ENCODE assay signal across 7 mouse cellular contexts in genomic region chr1:154149431-154150143, GRCm38 (mm10). TPM values are rescaled to one million over a fixed set of nuclear protein-coding genes. Genes with fewer than 3 reads are reported as not detected.
DNase-seq lines count a peak whose midpoint lies in the region; ATAC-seq and TF ChIP-seq lines count a peak whose summit lies in the region.

No protein-coding gene starts in this region.

- no peak overlapping the region for H3K9ac ChIP-seq in kidney, postnatal 0 days (ENCODE audit: low read depth, low read length)
- no peak overlapping the region for H3K9ac ChIP-seq in embryonic facial prominence, embryonic 13.5 days
- H3K9ac ChIP-seq in forebrain, embryonic 13.5 days = no peak overlapping the region; the same call in 1 of the 2 replicates
- H3K9ac ChIP-seq in midbrain, embryonic 13.5 days (replicated peaks) = no peak overlapping the region

- no peaks in the 10 kb centered on the region for H3K27me3 ChIP-seq in kidney, postnatal 0 days (ENCODE audit: insufficient read depth, low read length)
- H3K27me3 ChIP-seq in embryonic facial prominence, embryonic 13.5 days = no peaks in the 10 kb centered on the region
- H3K27me3 ChIP-seq in forebrain, embryonic 13.5 days = no peaks in the 10 kb centered on the region
- H3K27me3 ChIP-seq in midbrain, embryonic 13.5 days = no peaks in the 10 kb centered on the region

- H3K4me1 ChIP-seq in kidney, postnatal 0 days (replicated peaks; ENCODE audit: insufficient read depth, low read length) = peaks cover 13% of the 10 kb centered on the region; the same call in 1 of the 2 replicates
- H3K4me1 ChIP-seq in embryonic facial prominence, embryonic 13.5 days = peaks cover 17% of the 10 kb centered on the region
- H3K4me1 ChIP-seq in forebrain, embryonic 13.5 days = peaks cover 10% of the 10 kb centered on the region
- H3K4me1 ChIP-seq in midbrain, embryonic 13.5 days (replicated peaks) = peaks cover 9% of the 10 kb centered on the region

- no peak overlapping the region for H3K4me3 ChIP-seq in kidney, postnatal 0 days (replicated peaks; ENCODE audit: low read depth, low read length)
- no peak overlapping the region for H3K4me3 ChIP-seq in embryonic facial prominence, embryonic 13.5 days
- H3K4me3 ChIP-seq in forebrain, embryonic 13.5 days = no peak overlapping the region
- H3K4me3 ChIP-seq in midbrain, embryonic 13.5 days (replicated peaks) = no peak overlapping the region

- 25% methylated on average over 1 of the region's 1 CpGs for WGBS in kidney, postnatal 0 days
- 56% methylated on average over 1 of the region's 1 CpGs for WGBS in embryonic facial prominence, embryonic 13.5 days
- WGBS in forebrain, embryonic 13.5 days = 57% methylated on average over 1 of the region's 1 CpGs
- 74% methylated on average over 1 of the region's 1 CpGs for WGBS in midbrain, embryonic 13.5 days

- H3K27ac ChIP-seq in kidney, postnatal 0 days = peak overlapping the region; percentile 79; the same call in 1 of the 2 replicates
- H3K27ac ChIP-seq in embryonic facial prominence, embryonic 13.5 days = peak overlapping the region; percentile 63; the same call in 1 of the 2 replicates
- H3K27ac ChIP-seq in forebrain, embryonic 13.5 days = peak overlapping the region; percentile 48
- peak overlapping the region; percentile 39; the same call in 1 of the 2 replicates for H3K27ac ChIP-seq in midbrain, embryonic 13.5 days

- DNase-seq in kidney, postnatal 0 days (ENCODE audit: low spot score) = peak; percentile 15
- no peak for DNase-seq in kidney, adult 9 months
- no peak for DNase-seq in natural killer cell, adult 2 months (ENCODE audit: low spot score in 2 of 2)
- no peak for DNase-seq in MN1 (ENCODE audit: low spot score)

- ATAC-seq in kidney, postnatal 0 days (replicated peaks; ENCODE audit: low FRiP score, low read depth) = no peak
- ATAC-seq in embryonic facial prominence, embryonic 13.5 days (ENCODE audit: insufficient number of reproducible peaks, insufficient read depth, low FRiP score, low TSS enrichment, low read depth) = no peak
- peak; percentile 50 for ATAC-seq in forebrain, embryonic 13.5 days
- ATAC-seq in midbrain, embryonic 13.5 days = peak; percentile 14; the same call in 1 of the 2 replicates

- no peaks in the 10 kb centered on the region for H3K9me3 ChIP-seq in kidney, postnatal 0 days (replicated peaks; ENCODE audit: low read length)
- H3K9me3 ChIP-seq in embryonic facial prominence, embryonic 13.5 days = no peaks in the 10 kb centered on the region
- no peaks in the 10 kb centered on the region for H3K9me3 ChIP-seq in forebrain, embryonic 13.5 days (replicated peaks)
- no peaks in the 10 kb centered on the region for H3K9me3 ChIP-seq in midbrain, embryonic 13.5 days

- H3K36me3 ChIP-seq in kidney, postnatal 0 days (ENCODE audit: insufficient read depth, low read length) = no peaks in the 10 kb centered on the region
- H3K36me3 ChIP-seq in embryonic facial prominence, embryonic 13.5 days = no peaks in the 10 kb centered on the region
- no peaks in the 10 kb centered on the region for H3K36me3 ChIP-seq in forebrain, embryonic 13.5 days (ENCODE audit: poor library complexity, severe bottlenecking)
- H3K36me3 ChIP-seq in midbrain, embryonic 13.5 days = no peaks in the 10 kb centered on the region

- no peak overlapping the region for H3K4me2 ChIP-seq in kidney, postnatal 0 days (ENCODE audit: low read length)
- peak overlapping the region; percentile 23; the same call in 1 of the 2 replicates for H3K4me2 ChIP-seq in embryonic facial prominence, embryonic 13.5 days
- no peak overlapping the region for H3K4me2 ChIP-seq in forebrain, embryonic 13.5 days
- H3K4me2 ChIP-seq in midbrain, embryonic 13.5 days (replicated peaks) = no peak overlapping the region

- no peak for TF ChIP-seq CTCF in kidney, postnatal 0 days (IDR thresholded peaks at IDR 0.05; ENCODE audit: low read depth)

RNA-seq across cellular contexts. Expression of gene Zfp648, which starts 51.4 kb away (rescaled TPM):
- 0.38 and 0.55 TPM in 2 replicates for polyA plus RNA-seq in kidney, postnatal 0 days (2015; fragmentation: Nextera tagmentation; extraction: Ambion mirVana)
- 0.66 and 0.67 TPM in 2 replicates for polyA plus RNA-seq in embryonic facial prominence, embryonic 13.5 days (2015; fragmentation: Nextera tagmentation; extraction: Ambion mirVana)
- polyA plus RNA-seq in forebrain, embryonic 13.5 days (2015; fragmentation: Nextera tagmentation; extraction: Ambion mirVana) = not detected in 2 replicates
- polyA plus RNA-seq in midbrain, embryonic 13.5 days (2015; fragmentation: Nextera tagmentation; extraction: Ambion mirVana) = 0.14 TPM in 1 of 2 replicates, not detected in the other

Comparison
In these comparisons a context has a peak if more than half of its experiments do, and no peak if none do; other contexts are left out.
1. ATAC-seq: peak in forebrain, embryonic 13.5 days (single experiment) and midbrain, embryonic 13.5 days (single experiment); none in kidney, postnatal 0 days (single experiment) and embryonic facial prominence, embryonic 13.5 days (single experiment).
2. Peak in every context shown above with its lines, with median percentiles within 50 percentile points of each other: H3K27ac ChIP-seq.